Mouse (Mus musculus): ENCODE measurements around the gene Hist2h2aa2. TPM values are rescaled to one million over a fixed set of nuclear protein-coding genes. Genes with fewer than 3 reads are reported as not detected.
"Not testable (repeated sequence)": the region's sequence is repeated elsewhere in the genome, so short reads cannot be mapped to it uniquely, and the experiment has no call there.

Hist2h2aa2 gene
- polyA plus RNA-seq (2012; rRNA removed) = 5.5 and 18.0 TPM in 2 replicates

DNA sequence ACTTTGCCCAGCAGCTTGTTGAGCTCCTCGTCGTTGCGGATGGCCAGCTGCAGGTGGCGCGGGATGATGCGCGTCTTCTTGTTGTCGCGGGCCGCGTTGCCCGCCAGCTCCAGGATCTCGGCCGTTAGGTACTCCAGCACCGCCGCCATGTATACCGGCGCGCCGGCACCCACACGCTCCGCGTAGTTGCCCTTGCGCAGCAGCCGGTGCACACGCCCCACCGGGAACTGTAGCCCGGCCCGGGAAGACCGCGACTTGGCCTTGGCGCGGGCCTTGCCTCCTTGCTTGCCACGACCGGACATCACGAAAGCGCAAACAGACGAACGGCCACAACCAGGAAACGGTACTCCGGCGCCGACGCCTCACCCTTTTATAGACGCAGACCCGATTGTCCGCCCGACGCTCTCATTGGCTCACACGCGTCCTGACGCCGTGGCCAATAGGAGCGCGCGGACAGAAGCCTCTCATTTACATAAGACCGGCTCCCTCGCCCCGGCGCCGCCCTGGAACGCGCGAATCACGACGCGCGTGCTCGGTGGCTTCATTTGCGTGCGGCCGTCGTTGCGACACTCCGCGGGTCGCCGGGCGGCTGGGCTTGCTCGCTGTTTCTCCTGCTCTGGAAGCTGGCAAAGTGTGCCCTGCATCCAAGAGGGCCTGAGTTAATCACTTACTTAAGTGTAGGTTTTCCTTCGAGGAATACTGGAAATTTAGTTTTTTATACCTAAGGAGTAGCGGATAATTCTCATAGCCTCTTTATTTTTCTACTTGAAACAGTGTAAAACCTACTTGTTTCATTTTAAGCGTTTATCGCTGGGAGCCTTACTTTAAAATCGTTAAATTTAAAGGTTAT is at the start of gene Hist2h2aa2:
Gene Hist2h2aa2 (minus strand): TSS at position 328 of the 850 bp plus-strand sequence.
- peak; percentile 51; the same call in 1 of the 2 replicates for TF ChIP-seq POLR2A (IDR thresholded peaks at IDR 0.05; ENCODE audit: extremely low read depth, insufficient read depth, low read length)
- not testable (repeated sequence) for H3K4me1 ChIP-seq (ENCODE audit: control insufficient read depth, insufficient read depth, low read length)
- Histone ChIP-seq H3K4me3 (ENCODE audit: insufficient read depth, low read length) (peak within 1 kb of the TSS; percentile 69), H3K27ac (ENCODE audit: insufficient read depth, low read length) (peak within 1 kb of the TSS; percentile 80)

DNA sequence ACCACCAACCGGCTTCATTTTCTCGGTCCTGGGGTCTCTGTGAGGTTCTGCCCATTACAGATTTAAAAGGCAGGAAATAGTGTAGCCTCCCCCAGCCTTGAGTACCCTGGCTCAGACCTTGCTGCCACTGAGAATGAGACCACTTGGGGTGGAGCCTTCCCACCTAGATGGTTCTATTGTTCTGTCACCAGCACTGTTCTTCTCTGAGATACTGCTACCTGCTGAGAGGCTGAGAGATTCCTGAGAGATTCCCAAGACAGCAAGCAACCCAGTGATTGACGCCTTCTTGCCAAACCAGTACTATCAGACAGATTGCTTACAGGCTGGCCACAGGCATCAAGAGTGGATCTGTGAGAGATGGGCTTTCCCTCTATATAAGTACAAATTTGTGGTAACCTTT is 49.1 kb upstream of the Hist2h2aa2 start:
- H3K4me1 ChIP-seq (ENCODE audit: control insufficient read depth, insufficient read depth, low read length) = no peaks in the 10 kb centered on the region
- TF ChIP-seq POLR2A (IDR thresholded peaks at IDR 0.05; ENCODE audit: extremely low read depth, insufficient read depth, low read length) (no peak), CTCF (IDR thresholded peaks at IDR 0.05; ENCODE audit: extremely low read depth, insufficient read depth, low read length) (no peak)
- no peak overlapping the region for H3K27ac ChIP-seq (ENCODE audit: insufficient read depth, low read length)
- no peak overlapping the region for H3K4me3 ChIP-seq (ENCODE audit: insufficient read depth, low read length)

DNA sequence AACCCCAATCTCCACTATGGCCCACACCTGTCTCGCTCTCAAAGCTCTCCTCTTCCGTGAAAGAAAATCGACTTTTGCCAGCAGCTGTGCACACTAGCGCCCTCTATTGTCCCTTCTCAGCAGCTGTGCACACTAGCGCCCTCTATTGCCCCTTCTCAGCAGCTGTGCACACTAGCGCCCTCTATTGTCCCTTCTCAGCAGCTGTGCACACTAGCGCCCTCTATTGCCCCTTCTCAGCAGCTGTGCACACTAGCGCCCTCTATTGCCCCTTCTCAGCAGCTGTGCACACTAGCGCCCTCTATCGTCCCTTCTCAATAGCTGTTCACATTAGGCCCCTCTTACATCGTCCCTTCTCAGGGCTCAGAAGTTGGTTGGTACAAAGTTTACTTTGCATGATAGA is 47.3 kb upstream of the Hist2h2aa2 start:
- TF ChIP-seq CTCF (IDR thresholded peaks at IDR 0.05; ENCODE audit: extremely low read depth, insufficient read depth, low read length) = peak; percentile 78
- H3K27ac ChIP-seq (ENCODE audit: insufficient read depth, low read length) = not testable (repeated sequence)

DNA sequence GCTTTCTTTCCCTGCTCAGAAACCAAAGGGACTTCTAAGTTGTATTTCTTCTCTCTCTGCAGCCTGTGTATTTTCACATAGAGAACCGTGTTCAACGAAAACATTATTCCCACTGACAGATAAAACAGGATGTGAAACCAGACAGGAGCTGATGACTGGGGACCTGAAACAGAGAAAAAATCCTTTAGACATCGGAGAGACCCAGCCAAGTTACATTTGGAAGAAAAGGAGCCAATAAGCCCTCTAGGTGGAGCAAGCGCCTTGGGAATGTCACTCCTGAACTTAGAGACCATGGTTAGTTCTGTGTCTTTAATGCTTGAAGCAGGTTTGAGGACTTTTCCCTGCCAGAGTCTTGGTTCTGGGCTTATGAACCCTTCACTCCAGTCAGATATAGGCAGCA is 44.4 kb upstream of the Hist2h2aa2 start:
- no peak overlapping the region for H3K27ac ChIP-seq (ENCODE audit: insufficient read depth, low read length)
- H3K4me3 ChIP-seq (ENCODE audit: insufficient read depth, low read length) = no peak overlapping the region
- H3K4me1 ChIP-seq (ENCODE audit: control insufficient read depth, insufficient read depth, low read length) = no peaks in the 10 kb centered on the region
- TF ChIP-seq POLR2A (IDR thresholded peaks at IDR 0.05; ENCODE audit: extremely low read depth, insufficient read depth, low read length) (no peak), CTCF (IDR thresholded peaks at IDR 0.05; ENCODE audit: extremely low read depth, insufficient read depth, low read length) (peak; percentile 64)

More for the DNA sequence above, 47.3 kb upstream of the Hist2h2aa2 start:
- not testable (repeated sequence) for H3K4me3 ChIP-seq (ENCODE audit: insufficient read depth, low read length); H3K4me1 ChIP-seq (ENCODE audit: control insufficient read depth, insufficient read depth, low read length)

DNA sequence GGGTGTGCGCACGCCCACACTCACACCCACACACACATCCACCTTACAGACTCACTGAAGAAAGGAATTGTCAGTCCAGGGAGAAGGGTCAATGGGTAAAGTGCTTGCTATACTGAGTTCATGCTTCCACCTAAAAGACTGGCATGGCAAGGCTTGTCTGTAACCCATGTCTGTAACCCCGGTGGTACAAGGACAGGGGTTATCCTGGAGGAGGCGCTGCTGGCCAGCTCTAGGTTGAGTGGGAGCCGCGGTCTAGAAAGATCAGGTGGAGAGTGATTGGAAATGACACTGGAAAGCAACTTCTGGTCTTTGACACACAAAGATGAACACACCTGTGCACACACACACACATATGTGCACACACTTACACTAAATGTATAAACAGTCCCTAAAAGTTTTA is 40.6 kb upstream of the Hist2h2aa2 start:
- Histone ChIP-seq H3K27ac (ENCODE audit: insufficient read depth, low read length) (no peak overlapping the region), H3K4me1 (ENCODE audit: control insufficient read depth, insufficient read depth, low read length) (no peaks in the 10 kb centered on the region), H3K4me3 (ENCODE audit: insufficient read depth, low read length) (no peak overlapping the region)
- TF ChIP-seq POLR2A (IDR thresholded peaks at IDR 0.05; ENCODE audit: extremely low read depth, insufficient read depth, low read length) = no peak
- TF ChIP-seq CTCF (IDR thresholded peaks at IDR 0.05; ENCODE audit: extremely low read depth, insufficient read depth, low read length) = no peak

DNA sequence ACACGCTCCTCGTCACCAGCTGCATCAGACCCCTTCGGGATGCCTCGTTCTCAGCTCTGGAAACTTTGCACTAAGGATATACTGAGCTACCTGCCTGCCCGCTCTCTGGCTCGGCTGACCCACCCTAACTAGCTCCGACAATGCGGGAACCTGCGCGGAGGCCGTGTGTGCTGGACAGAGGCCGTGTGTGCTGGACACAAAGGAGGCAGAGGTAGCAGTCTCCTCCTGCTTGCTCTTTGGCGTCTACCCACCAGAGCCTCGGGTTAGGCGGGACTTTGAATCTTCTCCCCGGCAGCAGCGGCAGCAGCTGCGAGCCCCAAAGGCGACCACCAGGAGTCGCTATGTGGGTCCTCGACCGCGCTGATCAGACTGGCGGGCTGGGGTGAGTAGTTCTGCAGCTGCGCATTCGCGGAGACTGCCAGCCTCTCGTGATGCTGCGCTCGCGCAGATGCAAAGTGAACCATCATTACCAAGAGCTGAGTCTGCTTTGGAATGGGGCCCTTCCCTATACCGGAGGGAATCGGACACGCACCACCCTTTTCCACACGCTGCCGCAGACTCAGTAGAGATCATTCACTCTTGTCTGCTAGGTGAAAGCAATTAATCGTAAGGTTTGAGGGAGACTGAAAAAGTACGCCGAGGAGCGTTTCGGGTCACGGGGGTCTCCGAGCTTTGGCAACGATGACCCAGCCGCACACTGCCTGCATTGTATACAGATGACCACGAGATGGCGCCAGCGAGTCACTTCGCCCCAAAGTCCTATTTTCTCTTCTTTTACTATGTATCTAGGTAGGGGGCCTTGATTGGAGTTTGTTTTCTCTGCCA is 37.9 kb upstream of the Hist2h2aa2 start:
- Histone ChIP-seq H3K27ac (ENCODE audit: insufficient read depth, low read length) (peak overlapping the region; percentile 16; the same call in 1 of the 2 replicates), H3K4me1 (ENCODE audit: control insufficient read depth, insufficient read depth, low read length) (no peaks in the 10 kb centered on the region), H3K4me3 (ENCODE audit: insufficient read depth, low read length) (peak overlapping the region; percentile 42)
- TF ChIP-seq POLR2A (IDR thresholded peaks at IDR 0.05; ENCODE audit: extremely low read depth, insufficient read depth, low read length) (peak; percentile 84), CTCF (IDR thresholded peaks at IDR 0.05; ENCODE audit: extremely low read depth, insufficient read depth, low read length) (peak; percentile 79)

DNA sequence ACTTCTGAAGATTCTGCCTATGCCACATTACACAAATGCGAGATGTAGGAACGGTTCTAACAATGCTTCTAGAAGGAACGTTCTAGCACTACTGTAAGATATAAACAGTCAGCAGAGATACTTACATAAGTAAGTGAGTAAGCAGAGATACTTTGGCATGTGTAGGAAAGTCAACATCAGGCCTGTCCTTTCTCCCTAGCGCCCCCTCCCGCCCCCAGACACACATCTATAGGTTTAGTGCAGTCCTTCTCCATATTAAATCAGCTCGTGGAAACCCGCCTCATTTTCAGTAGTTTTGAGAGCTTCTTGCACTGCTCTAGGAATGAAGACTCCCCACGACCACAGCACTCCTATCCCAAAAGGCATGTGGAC is 37.3 kb upstream of the Hist2h2aa2 start:
- TF ChIP-seq CTCF (IDR thresholded peaks at IDR 0.05; ENCODE audit: extremely low read depth, insufficient read depth, low read length) = no peak
- TF ChIP-seq POLR2A (IDR thresholded peaks at IDR 0.05; ENCODE audit: extremely low read depth, insufficient read depth, low read length) = no peak
- Histone ChIP-seq H3K27ac (ENCODE audit: insufficient read depth, low read length) (no peak overlapping the region), H3K4me1 (ENCODE audit: control insufficient read depth, insufficient read depth, low read length) (no peaks in the 10 kb centered on the region), H3K4me3 (ENCODE audit: insufficient read depth, low read length) (peak overlapping the region; percentile 42)

DNA sequence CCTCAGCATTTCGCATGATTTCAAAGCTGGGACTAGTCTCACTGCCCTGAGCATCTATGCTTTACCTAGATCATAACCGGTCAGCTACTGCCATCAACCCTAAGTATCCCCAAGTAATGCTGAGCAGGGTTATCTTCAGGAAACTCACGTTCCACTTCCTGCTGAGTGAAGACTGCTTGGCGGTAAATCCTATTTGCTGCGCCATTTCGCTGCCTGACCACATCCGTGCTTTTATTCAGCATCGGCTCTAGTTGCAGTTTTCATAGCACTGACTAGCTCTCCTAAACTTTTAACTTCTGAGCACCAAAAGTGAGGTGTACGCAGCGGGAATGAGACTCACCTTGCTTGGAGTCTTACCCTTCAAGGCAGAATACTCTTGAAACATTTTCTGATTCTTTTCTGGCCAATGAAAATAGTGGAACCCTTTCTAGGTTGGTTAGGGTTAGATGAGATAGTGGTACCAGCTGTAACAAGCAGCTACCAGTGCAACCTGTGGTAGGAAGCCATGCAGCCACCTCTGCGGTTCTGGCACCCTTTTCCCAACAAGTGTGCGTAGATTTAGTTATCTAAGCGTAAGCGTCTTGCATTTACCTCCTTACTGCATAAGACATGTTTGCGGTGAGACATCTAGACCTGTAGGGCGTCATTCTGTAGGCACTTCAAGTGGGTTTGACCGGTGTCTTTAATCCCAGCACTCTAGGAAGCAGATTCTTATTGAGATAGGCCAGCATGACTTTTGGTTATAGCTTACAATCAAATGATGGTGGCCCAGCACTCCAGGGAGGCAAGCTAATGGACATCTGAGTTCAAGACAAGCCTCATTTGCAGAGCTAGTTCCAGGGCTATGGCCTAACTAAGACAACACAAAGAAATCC is 33.8 kb upstream of the Hist2h2aa2 start:
- Histone ChIP-seq H3K27ac (ENCODE audit: insufficient read depth, low read length) (no peak overlapping the region), H3K4me1 (ENCODE audit: control insufficient read depth, insufficient read depth, low read length) (no peaks in the 10 kb centered on the region), H3K4me3 (ENCODE audit: insufficient read depth, low read length) (no peak overlapping the region)
- TF ChIP-seq POLR2A (IDR thresholded peaks at IDR 0.05; ENCODE audit: extremely low read depth, insufficient read depth, low read length) = no peak
- no peak for TF ChIP-seq CTCF (IDR thresholded peaks at IDR 0.05; ENCODE audit: extremely low read depth, insufficient read depth, low read length)
